Mouse (Mus musculus) CH12.LX (cell line): ENCODE measurements around the gene Akt3. TPM values are rescaled to one million over a fixed set of nuclear protein-coding genes. Genes with fewer than 3 reads are reported as not detected.

Source experiments
- DNase-seq: peaks from one replicate; pipeline ENCODE4 v3.0.0-alpha.2; 2013; ENCODE audit errors: extremely low read depth
- H3K27ac ChIP-seq: 2 replicates; pipeline ENCODE4 v1.5.1; 2012; ENCODE audit warnings: low read depth, mild to moderate bottlenecking, control low read depth, moderate library complexity; ENCODE audit not compliant: insufficient read depth
- H3K27me3 ChIP-seq: replicated peaks from 2 replicates; pipeline ENCODE3; 2012; ENCODE audit warnings: inconsistent platforms
- H3K36me3 ChIP-seq, 2 experiments: replicated peaks in 1 of 2; 2 replicates each; pipeline versions ENCODE3 to v1.6.1; 2012; ENCODE audit warnings: inconsistent platforms in 1 of 2, low read length in 1 of 2, mild to moderate bottlenecking in 1 of 2, mixed read lengths in 1 of 2, moderate library complexity in 1 of 2; ENCODE audit not compliant: control insufficient read depth in 1 of 2, insufficient read depth in 1 of 2
- H3K4me1 ChIP-seq, 2 experiments: 2 replicates each; pipeline ENCODE4 v1.6.1; 2012; ENCODE audit warnings: inconsistent platforms in 1 of 2, moderate library complexity in 1 of 2; ENCODE audit not compliant: insufficient read depth in 2 of 2, control insufficient read depth in 1 of 2
- H3K4me2 ChIP-seq: 2 replicates; pipeline ENCODE4 v1.6.1; 2012; ENCODE audit warnings: low read depth, mild to moderate bottlenecking, control low read depth; ENCODE audit not compliant: poor library complexity, insufficient read depth, severe bottlenecking
- H3K4me3 ChIP-seq, 3 experiments: fragments of 150-350 bp in 1 of 3; sonication (generic) in 1 of 3; replicated peaks in 1 of 3; 2 replicates each; pipeline versions ENCODE3 to v1.5.1; 2011 to 2012; ENCODE audit warnings: low read depth in 2 of 3, low read length in 2 of 3, mild to moderate bottlenecking in 2 of 3, moderate library complexity in 2 of 3, control low read depth in 1 of 3, improper control_type of control experiment in 1 of 3, inconsistent platforms in 1 of 3, mixed read lengths in 1 of 3; ENCODE audit not compliant: poor library complexity in 1 of 3
- H3K79me2 ChIP-seq: replicated peaks from 2 replicates; pipeline ENCODE4 v1.6.1; 2012; ENCODE audit warnings: mild to moderate bottlenecking, moderate library complexity; ENCODE audit not compliant: control insufficient read depth, poor library complexity, insufficient read depth, severe bottlenecking; ENCODE audit errors: extremely low read depth
- H3K9ac ChIP-seq: 2 replicates; pipeline ENCODE4 v1.6.1; 2012; ENCODE audit warnings: low read depth, mild to moderate bottlenecking, control low read depth, moderate library complexity; ENCODE audit not compliant: insufficient read depth
- H3K9me3 ChIP-seq: replicated peaks from 2 replicates; pipeline ENCODE3; 2012; ENCODE audit warnings: low read length, inconsistent platforms, mixed read lengths
- BHLHE40 ChIP-seq: IDR thresholded peaks from 2 replicates; pipeline ENCODE4 v1.6.1; 2011; ENCODE audit warnings: mild to moderate bottlenecking, low read depth, low read length, improper control_type of control experiment
- CHD2 ChIP-seq: IDR thresholded peaks from 2 replicates; pipeline ENCODE4 v1.6.1; 2011; ENCODE audit warnings: low read length, improper control_type of control experiment
- CTCF ChIP-seq, 2 experiments: IDR thresholded peaks in 1 of 2; conservative IDR thresholded peaks in 1 of 2; 2 replicates each; pipeline ENCODE4 v1.5.1; 2011 to 2012; ENCODE audit warnings: low read depth in 2 of 2, low read length in 2 of 2, improper control_type of control experiment in 1 of 2, inconsistent platforms in 1 of 2, mild to moderate bottlenecking in 1 of 2, moderate library complexity in 1 of 2
- E2F4 ChIP-seq: IDR thresholded peaks from 2 replicates; pipeline ENCODE4 v1.6.1; 2011; ENCODE audit warnings: low read depth, low read length, improper control_type of control experiment; ENCODE audit not compliant: insufficient replicate concordance
- ETS1 ChIP-seq: conservative IDR thresholded peaks from 2 replicates; pipeline ENCODE4 v1.6.1; 2012; ENCODE audit warnings: low read depth, mild to moderate bottlenecking, inconsistent platforms, low read length, improper control_type of control experiment, moderate library complexity
- HCFC1 ChIP-seq: IDR thresholded peaks from 2 replicates; pipeline ENCODE4 v1.6.1; 2012; ENCODE audit warnings: low read depth, mild to moderate bottlenecking, inconsistent platforms, low read length, improper control_type of control experiment
- IRF4 ChIP-seq: IDR thresholded peaks from 2 replicates; pipeline ENCODE4 v1.6.1; 2014; ENCODE audit warnings: low read depth, mild to moderate bottlenecking, inconsistent platforms, low read length, improper control_type of control experiment
- JUN ChIP-seq: IDR thresholded peaks from 2 replicates; pipeline ENCODE4 v1.6.1; 2011; ENCODE audit warnings: low read depth, mild to moderate bottlenecking, low read length, improper control_type of control experiment, moderate library complexity; ENCODE audit not compliant: insufficient read depth
- JUND ChIP-seq: conservative IDR thresholded peaks from 2 replicates; pipeline ENCODE4 v1.6.1; 2011; ENCODE audit warnings: low read depth, low read length, improper control_type of control experiment
- KAT2A ChIP-seq: IDR thresholded peaks from 2 replicates; pipeline ENCODE4 v1.6.1; 2012; ENCODE audit warnings: low read length, improper control_type of control experiment, inconsistent platforms; ENCODE audit not compliant: insufficient replicate concordance
- MAFK ChIP-seq: IDR thresholded peaks from 2 replicates; pipeline ENCODE4 v1.6.1; 2011; ENCODE audit warnings: low read length, improper control_type of control experiment; ENCODE audit not compliant: insufficient replicate concordance
- MAX ChIP-seq: IDR thresholded peaks from 2 replicates; pipeline ENCODE4 v1.6.1; 2011; ENCODE audit warnings: low read length, improper control_type of control experiment
- MYC ChIP-seq: IDR thresholded peaks from 2 replicates; pipeline ENCODE4 v1.6.1; 2011; ENCODE audit warnings: low read depth, mild to moderate bottlenecking, improper control_type of control experiment, low read length
- NELFE ChIP-seq: IDR thresholded peaks from 2 replicates; pipeline ENCODE4 v1.6.1; 2011; ENCODE audit warnings: low read depth, low read length, improper control_type of control experiment
- PAX5 ChIP-seq: IDR thresholded peaks from 2 replicates; pipeline ENCODE4 v1.6.1; 2012; ENCODE audit warnings: low read length, inconsistent platforms, mixed read lengths
- POLR2AphosphoS2 ChIP-seq: IDR thresholded peaks from 2 replicates; pipeline ENCODE4 v1.6.1; 2011; ENCODE audit warnings: low read depth, low read length, improper control_type of control experiment
- RAD21 ChIP-seq: IDR thresholded peaks from 2 replicates; pipeline ENCODE4 v1.6.1; 2011; ENCODE audit warnings: low read depth, mild to moderate bottlenecking, low read length, improper control_type of control experiment, moderate library complexity
- SMC3 ChIP-seq: IDR thresholded peaks from 2 replicates; pipeline ENCODE4 v1.6.1; 2011; ENCODE audit warnings: low read depth, low read length, improper control_type of control experiment
- TBP ChIP-seq: conservative IDR thresholded peaks from 2 replicates; pipeline ENCODE4 v1.6.1; 2011; ENCODE audit warnings: low read depth, low read length, improper control_type of control experiment
- TCF12 ChIP-seq: IDR thresholded peaks from 2 replicates; pipeline ENCODE4 v1.6.1; 2014; ENCODE audit warnings: low read depth, mild to moderate bottlenecking, inconsistent platforms, low read length, improper control_type of control experiment
- ZC3H11A ChIP-seq: IDR thresholded peaks from 2 replicates; pipeline ENCODE4 v1.6.1; 2012; ENCODE audit warnings: low read depth, mild to moderate bottlenecking, inconsistent platforms, low read length, improper control_type of control experiment
- ZKSCAN1 ChIP-seq: IDR thresholded peaks from 2 replicates; pipeline ENCODE4 v1.6.1; 2012; ENCODE audit warnings: low read depth, inconsistent platforms, low read length, improper control_type of control experiment, borderline replicate concordance
- ZMIZ1 ChIP-seq: IDR thresholded peaks from 2 replicates; pipeline ENCODE4 v1.6.1; 2012; ENCODE audit warnings: low read depth, mild to moderate bottlenecking, inconsistent platforms, low read length, improper control_type of control experiment
- dilution Hi-C: fragments of 300-500 bp; cut with MboI; formaldehyde crosslinking; loops from 2 replicates; pipeline ENCODE4 v1.14.3; 2020; ENCODE audit warnings: low sequenced_read_pairs; ENCODE audit not compliant: extremely low pct_unique_long_range_greater_than_20kb, extremely low pct_ligation_motif_present
- in situ Hi-C: fragments of 300-500 bp; cut with MboI; formaldehyde crosslinking; loops from 3 replicates; pipeline ENCODE4 v1.14.3; 2019; ENCODE audit warnings: low sequenced_read_pairs, low pct_ligation_motif_present, low pct_unique_long_range_greater_than_20kb, mixed read lengths
- polyA plus RNA-seq: library from polyadenylated mRNA; unstranded; fragments of >175 nt; gene quantifications from 2 replicates; pipeline ENCODE4 v1.2.1, GENCODE M21; 2012; ENCODE audit warnings: low read depth; ENCODE audit not compliant: insufficient read length
- total RNA-seq, 2 experiments: library from RNA; depleted of rRNA; stranded (reverse); fragments of 300-350 nt in 1 of 2; fragments of >200 nt in 1 of 2; gene quantifications; 2 replicates each; pipeline ENCODE4 v1.2.3; 2012 to 2014

Gene Akt3
- total and polyA plus RNA-seq, 3 experiments, result 0.34 to 1.3 (median 0.82) TPM

DNA sequence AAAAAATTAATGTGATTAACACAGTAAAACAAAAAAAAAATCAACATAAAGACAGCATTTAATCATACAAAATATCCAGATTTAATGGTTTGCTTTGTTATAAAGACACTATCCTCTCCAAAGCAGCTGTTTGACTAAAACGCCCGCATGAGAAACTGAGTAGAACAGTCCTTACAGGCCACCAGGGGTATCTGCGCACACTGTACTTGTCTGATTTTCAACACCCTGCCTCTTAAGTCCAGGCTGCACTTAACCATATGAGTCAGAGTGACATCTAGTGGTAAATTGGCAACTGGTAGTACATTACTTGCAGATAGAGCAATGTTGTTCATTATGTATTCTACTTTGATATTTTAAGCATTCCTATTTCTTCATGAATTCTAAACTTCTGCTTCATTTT, 69.3 kb downstream of the Akt3 start:
- Histone ChIP-seq H3K79me2 (no peaks in the 10 kb centered on the region), H3K4me1 (no peaks in the 10 kb centered on the region)

DNA sequence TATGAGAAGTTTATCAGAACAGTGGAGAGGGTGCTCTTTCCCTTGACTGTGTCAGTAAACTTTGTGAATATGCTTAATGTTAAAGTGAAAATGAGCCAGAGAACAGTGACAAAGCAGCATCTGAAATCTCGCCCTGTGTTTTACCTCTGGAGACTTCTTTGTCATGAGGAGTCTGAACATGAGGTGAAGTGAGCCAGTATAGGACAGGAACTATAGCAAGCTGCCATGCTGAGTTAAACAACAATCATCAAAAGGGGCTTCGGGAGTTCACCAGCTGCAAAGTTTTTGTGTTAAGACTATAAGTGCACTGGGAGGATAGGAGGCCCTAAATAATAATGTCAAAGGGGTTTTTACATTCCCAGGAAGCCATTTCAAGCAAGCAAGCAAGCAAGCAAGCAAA, 71.3 kb downstream of the Akt3 start:
- no peak overlapping the region for H3K27ac ChIP-seq
- H3K4me2 ChIP-seq, result no peak overlapping the region
- no peaks in the 10 kb centered on the region for H3K9me3 ChIP-seq
- H3K4me3 ChIP-seq, result no peak overlapping the region
- no peaks in the 10 kb centered on the region for H3K36me3 ChIP-seq
- H3K9ac ChIP-seq, result no peak overlapping the region
- H3K79me2 ChIP-seq, result no peaks in the 10 kb centered on the region
- dilution Hi-C loops, result no loop called here
- H3K4me1 ChIP-seq, result no peaks in the 10 kb centered on the region
- TF ChIP-seq MAFK (no peak), HCFC1 (no peak), ZKSCAN1 (no peak), POLR2AphosphoS2 (no peak), ETS1 (no peak), E2F4 (no peak), MYC (no peak), TCF12 (no peak), CTCF (conservative IDR thresholded peaks at IDR 0.05 in 1 of 2, IDR thresholded peaks at IDR 0.05 in 1 of 2; ENCODE audit: low read depth in 2 of 2, low read length in 2 of 2) (no peak), KAT2A (no peak), JUN (no peak), SMC3 (no peak)
- DNase-seq, result no peak
- in situ Hi-C loops, result loop anchor here (10.0 kb wide), 1 partner anchor 302 kb away; no protein-coding TSS in a partner anchor
- H3K27me3 ChIP-seq, result no peaks in the 10 kb centered on the region

More for the DNA sequence above, 69.3 kb downstream of the Akt3 start:
- H3K4me2 ChIP-seq, result no peak overlapping the region
- dilution Hi-C loops, result no loop called here
- no peak for TF ChIP-seq TBP
- no peak for TF ChIP-seq MAX
- peak; percentile 57 for TF ChIP-seq ZC3H11A
- no peak for TF ChIP-seq JUND
- peak in 1 of 2 experiments; percentile 93; a peak in 3 of 4 replicates for TF ChIP-seq CTCF (conservative IDR thresholded peaks at IDR 0.05 in 1 of 2, IDR thresholded peaks at IDR 0.05 in 1 of 2; ENCODE audit: low read depth in 2 of 2, low read length in 2 of 2)
- TF ChIP-seq NELFE, result no peak; the same call in 1 of the 2 replicates
- TF ChIP-seq MYC, result peak; percentile 46; the same call in 1 of the 2 replicates
- TF ChIP-seq RAD21, result peak; percentile 87
- no peak for TF ChIP-seq BHLHE40
- no peak for TF ChIP-seq ZMIZ1
- peak; percentile 91 for TF ChIP-seq SMC3
- peak; percentile 8; the same call in 1 of the 2 replicates for TF ChIP-seq IRF4
- no peak for TF ChIP-seq KAT2A
- no peak for TF ChIP-seq PAX5
- TF ChIP-seq TCF12, result no peak
- no peak for TF ChIP-seq CHD2
- TF ChIP-seq ZKSCAN1, result no peak
- no peak overlapping the region for H3K9ac ChIP-seq
- H3K27ac ChIP-seq, result no peak overlapping the region
- no peaks in the 10 kb centered on the region for H3K27me3 ChIP-seq
- H3K4me3 ChIP-seq, result no peak overlapping the region
- DNase-seq, result peak; percentile 82
- no peaks in the 10 kb centered on the region for H3K9me3 ChIP-seq
- in situ Hi-C loops, result loop anchor here (10.0 kb wide), 1 partner anchor 304 kb away; no protein-coding TSS in a partner anchor
- no peaks in the 10 kb centered on the region for H3K36me3 ChIP-seq
